Mouse (Mus musculus) hindbrain, embryonic 13.5 days (tissue): ENCODE results near the gene Bahcc1. TPM values are rescaled to one million over a fixed set of nuclear protein-coding genes. Genes with fewer than 3 reads are reported as not detected.
A peak's percentile ranks its signal among the peaks of the same experiment; 100 is the strongest.

Experiments
- ATAC-seq: fragments of 200-750 bp; cut with Nextera tagmentation; 2 replicates; pipeline ENCODE4 v1.8.0; 2017; ENCODE audit warnings: moderate TSS enrichment; ENCODE audit not compliant: low FRiP score
- H3K27ac ChIP-seq: fragments of 300-500 bp; sonication (generic); 2 replicates; pipeline ENCODE4 v1.5.1; 2015; ENCODE audit warnings: inconsistent platforms, mild to moderate bottlenecking, moderate library complexity
- H3K27me3 ChIP-seq: fragments of 300-500 bp; sonication (generic); 2 replicates; pipeline ENCODE4 v1.6.1; 2015; ENCODE audit warnings: mild to moderate bottlenecking, inconsistent platforms
- H3K36me3 ChIP-seq: fragments of 300-500 bp; sonication (generic); 2 replicates; pipeline ENCODE4 v1.6.1; 2015; ENCODE audit warnings: mild to moderate bottlenecking, inconsistent platforms
- H3K4me1 ChIP-seq: fragments of 300-500 bp; sonication (generic); replicated peaks from 2 replicates; pipeline ENCODE4 v1.6.1; 2015; ENCODE audit warnings: inconsistent platforms
- H3K4me2 ChIP-seq: fragments of 300-500 bp; sonication (generic); 2 replicates; pipeline ENCODE4 v1.6.1; 2015; ENCODE audit warnings: inconsistent platforms, mild to moderate bottlenecking, moderate library complexity
- H3K4me3 ChIP-seq: fragments of 300-500 bp; sonication (generic); 2 replicates; pipeline ENCODE4 v1.5.1; 2015; ENCODE audit warnings: mild to moderate bottlenecking, inconsistent platforms
- H3K9ac ChIP-seq: fragments of 300-500 bp; sonication (generic); 2 replicates; pipeline ENCODE4 v1.6.1; 2015; ENCODE audit warnings: mild to moderate bottlenecking, inconsistent platforms
- H3K9me3 ChIP-seq: fragments of 300-500 bp; sonication (generic); 2 replicates; pipeline ENCODE4 v1.6.1; 2016; ENCODE audit warnings: inconsistent platforms
- WGBS: fragments of 180-500 bp; shearing (Covaris S2); methylation state at CpG from one replicate; pipeline ENCODE4 v1.1.7; 2015; 5-methylcytosine and 5-hydroxymethylcytosine counted together
- polyA plus RNA-seq: library from polyadenylated mRNA; unstranded; fragments of >200 nt; fragmentation: Nextera tagmentation; extraction: Ambion mirVana; gene quantifications from 2 replicates; pipeline ENCODE4 v1.2.1, GENCODE M21; 2015

Bahcc1 gene
- polyA plus RNA-seq, 1 experiment from 2014 or later = 13.6 TPM

- peak overlapping the region; percentile 95 for H3K4me3 ChIP-seq
- peak overlapping the region; percentile 100 for H3K9ac ChIP-seq
- ATAC-seq = no peak
- no peaks in the 10 kb centered on the region for H3K27me3 ChIP-seq
- under 1% methylated on average over 52 of the region's 52 CpGs for WGBS
- peaks cover 8% of the 10 kb centered on the region for H3K36me3 ChIP-seq
- H3K27ac ChIP-seq = peak overlapping the region; percentile 100
- no peaks in the 10 kb centered on the region for H3K9me3 ChIP-seq
- peak overlapping the region; percentile 99 for H3K4me2 ChIP-seq
- peaks cover 28% of the 10 kb centered on the region for H3K4me1 ChIP-seq
Observed at GRCm38 (mm10) chr11:120234136-120234775, 1.5 kb downstream of the Bahcc1 start.

DNA sequence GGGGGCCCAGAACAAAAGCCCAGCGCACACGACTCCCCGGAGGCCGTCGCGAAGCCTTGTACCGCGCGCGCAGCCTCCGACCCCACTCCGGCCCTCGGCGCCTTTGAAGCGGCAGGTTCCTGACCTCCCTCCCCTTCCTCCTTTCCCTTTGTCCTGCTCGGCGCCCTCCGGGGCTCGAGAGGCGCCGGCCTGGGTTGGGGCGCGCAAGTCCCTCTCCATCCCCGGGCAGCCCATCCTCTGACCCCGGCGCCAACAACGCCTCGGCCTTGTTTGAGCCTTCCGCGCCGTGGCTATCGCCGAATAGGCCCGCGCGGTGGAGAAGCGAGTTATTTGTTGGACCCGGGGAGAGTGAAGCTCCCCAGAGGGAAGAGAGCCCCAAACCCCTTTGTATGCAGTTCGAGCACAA is 2.0 kb downstream of the Bahcc1 start:
- no peaks in the 10 kb centered on the region for H3K27me3 ChIP-seq
- ATAC-seq = no peak
- H3K4me3 ChIP-seq = peak overlapping the region; percentile 95
- under 1% methylated on average over 39 of the region's 39 CpGs for WGBS
- peak overlapping the region; percentile 99 for H3K4me2 ChIP-seq
- no peaks in the 10 kb centered on the region for H3K9me3 ChIP-seq
- H3K9ac ChIP-seq = peak overlapping the region; percentile 100
- H3K4me1 ChIP-seq = peaks cover 28% of the 10 kb centered on the region
- peaks cover 8% of the 10 kb centered on the region for H3K36me3 ChIP-seq
- peak overlapping the region; percentile 100 for H3K27ac ChIP-seq

DNA sequence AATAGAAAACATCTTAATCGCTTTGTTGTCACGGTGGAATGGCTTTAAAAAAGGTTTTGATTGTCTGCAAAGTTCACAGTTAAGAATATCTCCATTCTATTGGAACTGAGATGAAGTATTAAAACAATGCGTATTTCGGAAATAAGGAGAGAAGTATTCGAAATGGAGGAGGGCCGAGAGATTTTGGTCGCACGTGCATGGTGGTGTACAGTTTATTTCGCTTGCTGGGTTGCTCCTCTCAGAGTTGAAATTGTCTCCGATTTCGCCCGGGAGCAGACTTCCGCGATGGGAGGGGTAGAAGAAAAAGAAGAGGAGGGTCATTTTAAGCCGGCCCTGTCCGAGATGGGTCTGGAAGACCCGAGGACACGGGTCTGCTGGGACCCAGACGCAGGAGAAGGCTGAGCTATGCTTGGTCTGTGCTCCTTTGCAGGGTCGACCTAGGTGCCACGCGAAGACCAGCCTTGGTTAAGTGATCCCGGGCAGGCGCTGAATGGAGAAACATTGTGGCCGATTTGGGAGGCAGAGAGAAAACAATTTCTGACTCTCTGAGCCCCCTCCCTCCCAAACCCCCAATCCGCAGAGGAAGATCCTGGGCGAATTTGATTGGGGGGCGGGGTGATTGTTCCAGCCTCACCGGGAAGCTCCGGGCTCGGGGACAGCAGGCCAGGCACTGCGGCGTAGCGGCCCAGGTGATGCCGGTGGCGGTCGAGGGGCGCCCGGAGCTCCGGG is 2.8 kb downstream of the Bahcc1 start:
- peak overlapping the region; percentile 100 for H3K9ac ChIP-seq
- H3K4me2 ChIP-seq = peak overlapping the region; percentile 99
- ATAC-seq = no peak
- peak overlapping the region; percentile 100 for H3K27ac ChIP-seq
- H3K27me3 ChIP-seq = no peaks in the 10 kb centered on the region
- peak overlapping the region; percentile 95 for H3K4me3 ChIP-seq
- WGBS = under 1% methylated on average over 40 of the region's 40 CpGs
- peaks cover 32% of the 10 kb centered on the region for H3K4me1 ChIP-seq
- H3K9me3 ChIP-seq = no peaks in the 10 kb centered on the region
- H3K36me3 ChIP-seq = peaks cover 8% of the 10 kb centered on the region

DNA sequence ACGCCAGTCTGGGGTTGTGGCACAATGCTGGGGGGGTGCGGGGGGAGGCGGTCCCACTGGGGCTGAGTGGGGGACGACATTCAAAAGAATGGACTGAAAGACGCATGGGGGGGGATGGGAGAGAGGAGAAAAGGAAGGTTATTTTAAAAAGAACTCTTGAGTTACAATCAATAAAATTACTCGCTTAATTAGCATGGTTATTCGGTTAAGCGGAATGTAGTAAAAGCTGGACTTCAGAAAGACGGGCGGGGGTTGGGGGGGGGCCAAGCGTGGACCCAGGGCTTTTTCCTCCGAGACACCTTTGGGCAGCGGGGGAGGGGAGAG is 3.3 kb downstream of the Bahcc1 start:
- Histone ChIP-seq H3K4me2 (peak overlapping the region; percentile 99), H3K4me3 (peak overlapping the region; percentile 95), H3K27ac (peak overlapping the region; percentile 100), H3K9me3 (no peaks in the 10 kb centered on the region), H3K27me3 (no peaks in the 10 kb centered on the region), H3K4me1 (peaks cover 37% of the 10 kb centered on the region), H3K36me3 (peaks cover 8% of the 10 kb centered on the region), H3K9ac (peak overlapping the region; percentile 100)
- 2% methylated on average over 12 of the region's 13 CpGs for WGBS
- no peak for ATAC-seq

DNA sequence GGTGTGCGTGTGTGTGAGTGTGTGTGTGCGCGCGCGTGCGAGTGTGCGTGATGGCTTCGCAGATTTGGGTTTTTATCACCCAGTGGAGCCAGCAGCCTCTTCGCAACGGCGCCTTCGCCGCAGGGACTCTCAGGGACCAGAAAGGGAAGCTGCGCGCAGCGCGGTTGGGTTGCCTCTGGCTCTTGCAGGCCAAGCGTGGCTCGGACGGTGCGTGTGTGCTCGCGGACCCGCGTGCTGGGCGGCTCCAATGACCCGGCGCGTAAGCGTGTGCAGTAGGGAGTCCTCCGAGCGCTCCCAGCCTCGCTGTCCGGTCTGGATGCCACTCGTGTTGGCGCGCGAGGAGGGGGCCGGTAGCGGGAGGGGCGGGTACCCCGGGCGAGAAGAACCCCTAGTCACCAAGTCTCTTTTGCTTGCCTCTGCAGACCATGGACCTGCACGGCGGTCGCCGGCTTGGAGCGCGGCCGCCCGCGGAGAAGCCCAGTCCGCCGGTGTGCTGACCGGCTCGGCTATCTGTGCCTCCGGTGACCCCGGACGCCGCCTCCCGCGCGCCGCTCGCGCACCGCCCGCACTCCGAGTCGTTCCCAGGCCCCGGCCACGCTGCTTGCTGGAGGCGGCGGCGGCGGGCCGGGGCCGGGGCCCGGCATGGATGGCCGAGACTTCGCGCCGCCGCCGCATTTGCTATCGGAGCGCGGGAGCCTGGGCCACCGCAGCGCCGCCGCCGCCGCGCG is 3.9 kb downstream of the Bahcc1 start:
- no peaks in the 10 kb centered on the region for H3K27me3 ChIP-seq
- peak overlapping the region; percentile 100 for H3K9ac ChIP-seq
- H3K4me2 ChIP-seq = peak overlapping the region; percentile 99
- H3K36me3 ChIP-seq = peaks cover 8% of the 10 kb centered on the region
- peak overlapping the region; percentile 95 for H3K4me3 ChIP-seq
- ATAC-seq = no peak
- H3K4me1 ChIP-seq = peaks cover 42% of the 10 kb centered on the region
- peak overlapping the region; percentile 100 for H3K27ac ChIP-seq
- under 1% methylated on average over 87 of the region's 96 CpGs for WGBS
- no peaks in the 10 kb centered on the region for H3K9me3 ChIP-seq

DNA sequence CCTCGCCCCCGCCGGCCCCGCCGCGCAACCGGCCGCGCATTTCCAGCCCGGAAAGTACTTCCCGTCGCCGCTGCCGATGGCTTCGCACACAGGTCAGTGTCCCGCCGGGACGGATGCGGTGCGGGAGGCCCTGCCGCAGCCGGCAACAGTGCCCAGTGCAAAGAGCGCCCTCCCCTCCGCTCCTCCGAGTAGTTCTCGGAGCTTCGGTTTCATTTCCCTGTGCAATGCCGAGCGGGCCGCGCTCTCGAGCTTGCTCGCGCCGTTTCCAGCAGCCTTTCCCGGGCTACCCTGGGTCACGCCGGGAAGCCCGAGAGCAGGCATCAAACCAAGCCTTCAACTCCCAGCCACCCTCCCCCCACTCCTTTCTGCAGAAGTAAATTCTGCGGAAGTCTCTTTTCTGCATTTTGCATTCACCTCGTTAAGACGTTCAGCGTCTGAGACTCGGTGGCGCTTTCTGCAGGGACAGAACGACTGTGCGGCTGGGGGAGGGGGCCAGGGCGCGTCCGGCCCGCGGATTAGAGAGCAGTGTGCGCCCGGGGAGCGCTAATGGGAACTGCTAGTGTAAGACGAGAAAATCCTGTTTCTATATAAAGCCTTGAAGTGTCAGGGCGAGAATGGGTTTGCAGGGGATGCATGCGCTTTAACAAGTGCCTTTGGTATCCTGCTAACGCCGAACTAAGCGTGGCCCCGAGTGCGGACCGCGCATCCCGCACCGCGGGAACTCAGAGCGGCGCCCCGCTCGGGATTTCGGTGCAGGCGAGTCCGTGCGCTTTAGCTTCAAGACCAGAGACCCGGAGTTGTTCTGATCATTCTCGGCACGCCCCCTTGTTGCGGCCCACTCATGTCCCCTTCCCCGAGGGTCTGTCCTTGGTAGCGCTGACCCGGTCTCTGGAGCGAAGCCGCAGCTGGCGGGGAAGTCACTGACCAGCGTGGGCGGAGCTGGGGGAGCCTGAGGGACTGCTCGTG is 4.7 kb downstream of the Bahcc1 start:
- Histone ChIP-seq H3K4me3 (peak overlapping the region; percentile 95), H3K36me3 (peaks cover 8% of the 10 kb centered on the region), H3K4me2 (peak overlapping the region; percentile 99), H3K9ac (peak overlapping the region; percentile 100), H3K27me3 (no peaks in the 10 kb centered on the region), H3K27ac (peak overlapping the region; percentile 100), H3K4me1 (peaks cover 43% of the 10 kb centered on the region), H3K9me3 (no peaks in the 10 kb centered on the region)
- WGBS = under 1% methylated on average over 89 of the region's 89 CpGs
- ATAC-seq = no peak

DNA sequence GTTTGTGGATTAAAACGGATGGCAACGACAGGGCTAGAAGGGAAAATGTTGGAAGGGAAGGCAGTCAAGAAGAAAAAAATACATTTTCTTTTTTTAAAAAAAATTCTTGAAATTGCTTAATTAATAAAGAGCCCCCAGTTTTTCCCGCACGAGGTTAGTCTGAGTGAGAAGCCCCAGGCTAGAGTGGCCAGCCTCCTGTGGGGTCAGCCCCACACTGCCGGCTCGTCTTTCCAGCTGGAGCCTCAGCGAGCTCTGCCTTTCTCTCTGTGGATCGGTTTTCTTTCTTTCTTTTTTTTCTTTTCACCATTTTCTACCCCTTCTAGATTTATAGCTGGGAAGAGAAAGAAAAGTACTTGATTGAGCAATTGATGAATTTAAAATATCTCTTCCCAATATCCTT is 5.6 kb downstream of the Bahcc1 start:
- Histone ChIP-seq H3K27me3 (no peaks in the 10 kb centered on the region), H3K27ac (peak overlapping the region; percentile 100), H3K9me3 (no peaks in the 10 kb centered on the region), H3K4me1 (peaks cover 51% of the 10 kb centered on the region), H3K36me3 (peaks cover 8% of the 10 kb centered on the region), H3K4me2 (peak overlapping the region; percentile 99), H3K9ac (peak overlapping the region; percentile 100), H3K4me3 (peak overlapping the region; percentile 95)
- no peak for ATAC-seq
- WGBS = 1% methylated on average over 8 of the region's 8 CpGs

- peak overlapping the region; percentile 100 for H3K27ac ChIP-seq
- H3K9ac ChIP-seq = peak overlapping the region; percentile 100
- peaks cover 57% of the 10 kb centered on the region for H3K4me1 ChIP-seq
- H3K4me2 ChIP-seq = peak overlapping the region; percentile 99
- WGBS = 4% methylated on average over 8 of the region's 8 CpGs
- no peaks in the 10 kb centered on the region for H3K9me3 ChIP-seq
- ATAC-seq = no peak
- no peaks in the 10 kb centered on the region for H3K27me3 ChIP-seq
- peak overlapping the region; percentile 95 for H3K4me3 ChIP-seq
- peaks cover 8% of the 10 kb centered on the region for H3K36me3 ChIP-seq
Observed at GRCm38 (mm10) chr11:120238751-120239359, 6.1 kb downstream of the Bahcc1 start.

DNA sequence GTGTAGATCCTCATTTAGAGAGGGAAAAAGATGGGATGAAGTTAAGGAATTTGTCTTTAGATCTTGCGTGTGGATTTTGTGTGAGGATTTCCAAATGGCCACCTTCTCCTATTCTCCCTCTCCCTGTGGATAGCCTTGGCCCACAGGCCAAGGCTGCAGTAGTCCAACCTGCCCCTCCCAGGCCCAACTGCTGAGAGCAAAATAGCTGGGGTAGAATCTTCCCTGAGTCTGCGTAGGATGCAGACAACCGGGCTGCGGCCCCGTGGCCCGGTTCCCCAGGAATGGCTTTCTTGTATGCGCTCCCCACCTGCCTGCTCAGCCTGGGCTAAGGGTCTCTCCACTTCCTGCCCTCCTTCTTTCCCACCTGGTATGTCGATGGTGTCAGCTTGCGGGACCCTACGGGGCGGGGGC is 6.8 kb downstream of the Bahcc1 start:
- H3K27me3 ChIP-seq = no peaks in the 10 kb centered on the region
- WGBS = 2% methylated on average over 11 of the region's 11 CpGs
- peak overlapping the region; percentile 100 for H3K9ac ChIP-seq
- H3K4me1 ChIP-seq = peaks cover 64% of the 10 kb centered on the region
- peak overlapping the region; percentile 100 for H3K27ac ChIP-seq
- no peak for ATAC-seq
- H3K36me3 ChIP-seq = peaks cover 8% of the 10 kb centered on the region
- H3K4me2 ChIP-seq = peak overlapping the region; percentile 99
- H3K9me3 ChIP-seq = no peaks in the 10 kb centered on the region
- peak overlapping the region; percentile 95 for H3K4me3 ChIP-seq

DNA sequence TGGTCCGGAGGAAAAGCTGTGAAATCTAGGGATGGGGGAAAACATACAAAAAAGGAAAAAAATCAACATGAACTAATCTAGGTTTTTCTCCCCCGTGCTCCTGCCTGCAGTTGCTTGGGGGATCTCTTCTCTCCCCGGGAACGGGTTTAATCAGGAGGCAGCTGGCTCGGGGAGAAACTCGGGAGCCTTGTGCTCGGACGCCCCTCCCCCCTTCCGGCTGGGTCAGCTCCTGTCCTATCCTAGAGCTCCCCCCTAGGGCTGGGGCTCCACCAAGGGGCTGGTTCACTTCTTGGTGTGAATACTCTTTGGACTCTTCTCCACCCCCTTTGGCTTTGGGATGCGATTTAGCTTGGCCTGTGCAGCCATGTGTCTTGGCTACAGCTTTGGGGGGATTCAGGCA is 7.5 kb downstream of the Bahcc1 start:
- no peaks in the 10 kb centered on the region for H3K27me3 ChIP-seq
- H3K36me3 ChIP-seq = peaks cover 8% of the 10 kb centered on the region
- no peaks in the 10 kb centered on the region for H3K9me3 ChIP-seq
- H3K9ac ChIP-seq = peak overlapping the region; percentile 100
- H3K4me2 ChIP-seq = peak overlapping the region; percentile 99
- peak overlapping the region; percentile 95 for H3K4me3 ChIP-seq
- peak; percentile 41 for ATAC-seq
- peaks cover 70% of the 10 kb centered on the region for H3K4me1 ChIP-seq
- peak overlapping the region; percentile 100 for H3K27ac ChIP-seq
- 0% methylated on average over 10 of the region's 10 CpGs for WGBS
